Mouse (Mus musculus): Measurements from ENCODE around the gene Snf8. TPM values are rescaled to one million over a fixed set of nuclear protein-coding genes. Genes with fewer than 3 reads are reported as not detected.

The Snf8 gene
- total RNA-seq, 2 experiments from 2014 or later: 84.2 to 90.8 TPM

GRCm38 (mm10) chr11:96017941-96018351 lies 16.7 kb upstream of the Snf8 start:
- no peak for DNase-seq (ENCODE audit: low spot score in 2 of 2)

GRCm38 (mm10) chr11:96020622-96021021 lies 14.1 kb upstream of the Snf8 start:
- DNase-seq (ENCODE audit: low spot score in 2 of 2): no peak

GRCm38 (mm10) chr11:96028130-96028529 lies 6.6 kb upstream of the Snf8 start:
- no peak for DNase-seq (ENCODE audit: low spot score in 2 of 2)

GRCm38 (mm10) chr11:96030571-96030970 lies 4.1 kb upstream of the Snf8 start:
- no peak for DNase-seq (ENCODE audit: low spot score in 2 of 2)

- DNase-seq (ENCODE audit: low spot score in 2 of 2): no peak
These were observed 3.0 kb upstream of the Snf8 start for GRCm38 (mm10) chr11:96031701-96032100.

GRCm38 (mm10) chr11:96033264-96033663 lies 1.4 kb upstream of the Snf8 start:
- DNase-seq (ENCODE audit: low spot score in 2 of 2): no peak

GRCm38 (mm10) chr11:96034116-96034515 lies 569 bp upstream of the Snf8 start:
- DNase-seq (ENCODE audit: low spot score in 2 of 2): no peak

- peak in 1 of 2 experiments; percentile 33 for DNase-seq (ENCODE audit: low spot score in 2 of 2)
These were observed 448 bp downstream of the Snf8 start for GRCm38 (mm10) chr11:96035133-96035532.

GRCm38 (mm10) chr11:96037499-96037898 lies 2.8 kb downstream of the Snf8 start:
- DNase-seq (ENCODE audit: low spot score in 2 of 2): no peak

- DNase-seq (ENCODE audit: low spot score in 2 of 2): no peak
These were observed 3.9 kb downstream of the Snf8 start for GRCm38 (mm10) chr11:96038560-96038959.

- no peak for DNase-seq (ENCODE audit: low spot score in 2 of 2)
These were observed 10.3 kb downstream of the Snf8 start for GRCm38 (mm10) chr11:96044803-96045567.

- DNase-seq (ENCODE audit: low spot score in 2 of 2): no peak
These were observed 11.3 kb downstream of the Snf8 start for GRCm38 (mm10) chr11:96046028-96046427.

GRCm38 (mm10) chr11:96046793-96047192 lies 12.1 kb downstream of the Snf8 start:
- DNase-seq (ENCODE audit: low spot score in 2 of 2): no peak

GRCm38 (mm10) chr11:96047469-96048373 lies 13.0 kb downstream of the Snf8 start:
- DNase-seq (ENCODE audit: low spot score in 2 of 2): no peak

GRCm38 (mm10) chr11:96049939-96050338 lies 15.3 kb downstream of the Snf8 start:
- DNase-seq (ENCODE audit: low spot score in 2 of 2): no peak

- DNase-seq (ENCODE audit: low spot score in 2 of 2): no peak
These were observed 16.2 kb downstream of the Snf8 start for GRCm38 (mm10) chr11:96050854-96051253.

GRCm38 (mm10) chr11:96058309-96058708 lies 23.6 kb downstream of the Snf8 start:
- DNase-seq (ENCODE audit: low spot score in 2 of 2): no peak

- DNase-seq (ENCODE audit: low spot score in 2 of 2): peak in 1 of 2 experiments; percentile 31
These were observed 30.0 kb downstream of the Snf8 start for GRCm38 (mm10) chr11:96064521-96065214.

GRCm38 (mm10) chr11:96065215-96065911 lies 30.7 kb downstream of the Snf8 start, which contains the start of gene Ube2z:
Ube2z (minus strand) TSS chr11:96065388.
- DNase-seq (ENCODE audit: low spot score in 2 of 2): peak; percentile 97

- DNase-seq (ENCODE audit: low spot score in 2 of 2): no peak
These were observed 33.5 kb downstream of the Snf8 start for GRCm38 (mm10) chr11:96068231-96068630.

- no peak for DNase-seq (ENCODE audit: low spot score in 2 of 2)
These were observed 35.7 kb downstream of the Snf8 start for GRCm38 (mm10) chr11:96070353-96070752.
